Mouse (Mus musculus): ENCODE results near the gene Arhgap24. TPM values are rescaled to one million over a fixed set of nuclear protein-coding genes. Genes with fewer than 3 reads are reported as not detected.

Arhgap24 gene
- polyA plus RNA-seq, 1 experiment from 2014 or later = 25.4 TPM

DNA sequence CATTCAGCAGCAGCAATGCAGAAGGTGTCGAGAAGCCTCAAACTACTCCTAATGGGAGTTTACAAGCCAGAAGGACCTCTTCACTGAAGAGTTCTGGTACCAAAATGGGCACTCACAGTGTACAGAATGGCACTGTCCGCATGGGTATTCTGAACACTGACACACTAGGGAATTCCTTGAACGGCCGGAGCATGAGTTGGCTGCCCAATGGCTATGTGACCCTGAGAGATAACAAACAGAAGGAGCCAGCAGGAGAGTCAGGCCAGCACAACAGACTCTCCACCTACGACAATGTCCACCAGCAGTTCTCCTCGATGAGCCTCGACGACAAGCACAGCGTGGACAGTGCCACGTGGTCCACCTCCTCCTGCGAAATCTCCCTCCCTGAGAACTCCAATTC, 411.0 kb downstream of the Arhgap24 start:
- Histone ChIP-seq H3K9ac (ENCODE audit: low read depth, low read length) (no peak overlapping the region), H3K36me3 (ENCODE audit: control insufficient read depth, insufficient read depth, low read length) (peaks cover 18% of the 10 kb centered on the region), H3K4me2 (ENCODE audit: low read depth, low read length) (no peak overlapping the region), H3K27me3 (replicated peaks; ENCODE audit: control insufficient read depth, insufficient read depth, low read length) (no peaks in the 10 kb centered on the region), H3K9me3 (ENCODE audit: control insufficient read depth, low read length) (no peaks in the 10 kb centered on the region), H3K4me3 (ENCODE audit: low read depth, low read length) (no peak overlapping the region), H3K4me1 (ENCODE audit: control insufficient read depth, insufficient read depth, low read length) (no peaks in the 10 kb centered on the region), H3K27ac (replicated peaks; ENCODE audit: low read depth, low read length) (no peak overlapping the region)
- 95% methylated on average over 11 of the region's 11 CpGs for WGBS
- DNase-seq (ENCODE audit: low spot score) = no peak
- no peak for ATAC-seq (ENCODE audit: low read depth)

DNA sequence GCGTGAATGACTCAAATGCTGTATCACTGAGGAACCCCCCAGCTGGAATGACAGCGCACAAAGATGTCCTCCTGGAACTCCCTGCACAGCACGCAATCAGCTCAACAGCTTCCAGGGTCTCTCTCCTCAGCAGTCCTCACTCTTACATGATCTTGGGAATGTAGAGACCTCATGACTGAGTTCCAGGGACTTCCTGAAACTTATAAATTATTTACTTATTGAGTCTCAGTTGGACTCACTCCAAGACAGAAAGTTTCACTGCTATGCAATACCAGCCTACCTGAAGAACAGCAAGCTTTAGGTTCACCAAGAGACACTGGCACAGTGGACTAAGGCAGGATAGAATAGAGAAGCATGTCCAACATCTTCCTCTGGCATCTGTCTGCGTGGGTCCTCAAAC, 417.1 kb downstream of the Arhgap24 start:
- H3K27ac ChIP-seq (replicated peaks; ENCODE audit: low read depth, low read length) = no peak overlapping the region
- ATAC-seq (ENCODE audit: low read depth) (no peak), DNase-seq (ENCODE audit: low spot score) (no peak)
- no peak overlapping the region for H3K9ac ChIP-seq (ENCODE audit: low read depth, low read length)
- H3K9me3 ChIP-seq (ENCODE audit: control insufficient read depth, low read length) = no peaks in the 10 kb centered on the region
- H3K27me3 ChIP-seq (replicated peaks; ENCODE audit: control insufficient read depth, insufficient read depth, low read length) = no peaks in the 10 kb centered on the region
- H3K4me1 ChIP-seq (ENCODE audit: control insufficient read depth, insufficient read depth, low read length) = no peaks in the 10 kb centered on the region
- 87% methylated on average over 4 of the region's 4 CpGs for WGBS
- no peak overlapping the region for H3K4me3 ChIP-seq (ENCODE audit: low read depth, low read length)
- H3K36me3 ChIP-seq (ENCODE audit: control insufficient read depth, insufficient read depth, low read length) = peaks cover 26% of the 10 kb centered on the region
- no peak overlapping the region for H3K4me2 ChIP-seq (ENCODE audit: low read depth, low read length)

DNA sequence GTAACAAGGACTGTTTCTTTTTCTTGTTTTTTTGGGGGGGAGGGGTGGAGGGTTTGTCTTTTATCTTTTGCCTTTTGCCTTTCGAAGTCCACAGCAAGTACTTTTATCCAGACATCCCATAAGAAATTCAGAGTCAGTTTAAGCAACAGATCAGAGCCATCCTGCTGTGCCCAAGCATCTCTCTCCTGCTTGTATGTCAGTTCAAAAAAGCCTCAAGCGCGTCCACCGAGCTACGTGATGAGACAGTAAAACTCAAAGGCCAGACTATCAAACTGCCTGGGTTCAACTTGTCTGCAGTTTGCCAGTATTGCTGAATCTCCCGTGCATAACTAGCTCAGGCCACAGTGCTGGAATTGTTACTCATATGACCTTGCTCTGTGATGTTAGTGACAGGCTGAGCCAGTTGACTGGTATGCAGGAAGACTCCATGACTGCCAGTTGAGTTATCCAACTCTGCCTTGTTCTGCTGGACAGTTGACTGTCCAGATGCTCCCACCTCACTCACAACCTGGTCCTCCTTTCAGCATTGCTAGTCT, 418.6 kb downstream of the Arhgap24 start:
- Histone ChIP-seq H3K36me3 (ENCODE audit: control insufficient read depth, insufficient read depth, low read length) (peaks cover 26% of the 10 kb centered on the region), H3K4me3 (ENCODE audit: low read depth, low read length) (no peak overlapping the region), H3K4me1 (ENCODE audit: control insufficient read depth, insufficient read depth, low read length) (no peaks in the 10 kb centered on the region), H3K27me3 (replicated peaks; ENCODE audit: control insufficient read depth, insufficient read depth, low read length) (no peaks in the 10 kb centered on the region), H3K9ac (ENCODE audit: low read depth, low read length) (no peak overlapping the region), H3K4me2 (ENCODE audit: low read depth, low read length) (no peak overlapping the region), H3K27ac (replicated peaks; ENCODE audit: low read depth, low read length) (no peak overlapping the region), H3K9me3 (ENCODE audit: control insufficient read depth, low read length) (no peaks in the 10 kb centered on the region)
- DNase-seq (ENCODE audit: low spot score) = no peak
- no peak for ATAC-seq (ENCODE audit: low read depth)
- 68% methylated on average over 6 of the region's 6 CpGs for WGBS

DNA sequence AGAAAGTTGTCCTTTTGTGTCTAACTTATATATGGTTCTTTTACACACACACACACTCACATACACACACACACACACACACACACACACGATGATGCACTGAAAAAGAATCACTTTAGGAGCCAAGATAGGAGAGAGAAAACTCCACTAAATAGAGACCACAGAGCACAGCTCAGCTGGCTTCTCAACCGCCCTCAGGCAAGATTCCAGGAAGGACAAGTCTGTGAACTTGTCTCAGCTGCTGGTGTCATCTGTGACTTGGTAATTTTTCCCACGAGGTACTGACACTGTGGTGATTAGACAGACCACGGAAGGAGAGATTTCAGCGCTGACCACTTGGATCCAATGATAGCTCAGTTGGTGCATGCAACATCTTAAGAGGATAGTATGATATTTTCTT, 420.0 kb downstream of the Arhgap24 start:
- Histone ChIP-seq H3K4me1 (ENCODE audit: control insufficient read depth, insufficient read depth, low read length) (no peaks in the 10 kb centered on the region), H3K27me3 (replicated peaks; ENCODE audit: control insufficient read depth, insufficient read depth, low read length) (no peaks in the 10 kb centered on the region), H3K4me2 (ENCODE audit: low read depth, low read length) (no peak overlapping the region), H3K36me3 (ENCODE audit: control insufficient read depth, insufficient read depth, low read length) (peaks cover 26% of the 10 kb centered on the region), H3K4me3 (ENCODE audit: low read depth, low read length) (no peak overlapping the region), H3K27ac (replicated peaks; ENCODE audit: low read depth, low read length) (no peak overlapping the region), H3K9ac (ENCODE audit: low read depth, low read length) (no peak overlapping the region), H3K9me3 (ENCODE audit: control insufficient read depth, low read length) (no peaks in the 10 kb centered on the region)
- ATAC-seq (ENCODE audit: low read depth) = no peak
- peak; percentile 9 for DNase-seq (ENCODE audit: low spot score)
- WGBS = 66% methylated on average over 5 of the region's 5 CpGs

DNA sequence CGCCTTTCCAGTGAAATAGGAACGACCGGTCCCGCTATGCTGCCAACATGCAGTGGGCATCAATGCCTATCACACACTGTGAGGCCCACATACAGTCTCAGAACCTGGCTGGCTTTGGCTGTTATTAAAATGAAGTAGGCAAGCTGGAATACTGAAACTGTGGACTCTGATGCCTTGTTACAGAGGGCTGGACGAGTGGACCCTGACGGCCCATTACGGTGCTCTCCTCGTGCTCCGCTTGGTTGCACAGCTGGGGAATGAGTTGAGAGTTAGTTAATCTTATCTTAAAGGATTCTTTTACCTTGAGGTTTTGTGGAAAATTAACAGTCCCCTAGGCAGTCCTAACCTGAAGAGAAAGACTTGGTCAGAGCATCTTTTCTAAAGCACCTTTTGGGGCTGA, 422.3 kb downstream of the Arhgap24 start:
- ATAC-seq (ENCODE audit: low read depth) (no peak), DNase-seq (ENCODE audit: low spot score) (no peak)
- Histone ChIP-seq H3K27ac (replicated peaks; ENCODE audit: low read depth, low read length) (no peak overlapping the region), H3K4me2 (ENCODE audit: low read depth, low read length) (no peak overlapping the region), H3K36me3 (ENCODE audit: control insufficient read depth, insufficient read depth, low read length) (peaks cover 11% of the 10 kb centered on the region; the same call in 1 of the 2 replicates), H3K9ac (ENCODE audit: low read depth, low read length) (no peak overlapping the region), H3K9me3 (ENCODE audit: control insufficient read depth, low read length) (no peaks in the 10 kb centered on the region), H3K27me3 (replicated peaks; ENCODE audit: control insufficient read depth, insufficient read depth, low read length) (no peaks in the 10 kb centered on the region), H3K4me3 (ENCODE audit: low read depth, low read length) (no peak overlapping the region), H3K4me1 (ENCODE audit: control insufficient read depth, insufficient read depth, low read length) (no peaks in the 10 kb centered on the region)
- WGBS = 89% methylated on average over 9 of the region's 9 CpGs

DNA sequence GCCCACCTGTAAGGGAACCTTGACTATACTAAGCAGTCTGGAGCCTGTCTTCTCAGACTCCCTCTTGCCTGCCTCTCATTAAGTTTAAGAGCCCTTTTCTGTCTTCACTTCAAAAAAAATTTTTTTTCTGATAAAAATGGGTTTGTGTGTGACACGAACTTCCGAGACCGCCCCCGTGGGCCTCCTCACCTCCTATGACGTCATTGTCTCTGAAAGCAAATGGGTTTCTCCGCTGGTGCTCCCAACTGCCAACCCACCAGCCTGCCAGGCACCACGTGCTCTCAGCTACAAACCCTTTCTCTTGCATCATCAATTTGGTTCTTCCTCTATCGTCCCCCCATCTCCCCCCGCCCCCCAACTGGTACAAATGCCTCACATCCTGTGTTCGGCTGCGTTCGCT, 422.9 kb downstream of the Arhgap24 start:
- ATAC-seq (ENCODE audit: low read depth) (no peak), DNase-seq (ENCODE audit: low spot score) (no peak)
- H3K27ac ChIP-seq (replicated peaks; ENCODE audit: low read depth, low read length) = no peak overlapping the region
- no peak overlapping the region for H3K9ac ChIP-seq (ENCODE audit: low read depth, low read length)
- 84% methylated on average over 12 of the region's 12 CpGs for WGBS
- H3K36me3 ChIP-seq (ENCODE audit: control insufficient read depth, insufficient read depth, low read length) = peaks cover 8% of the 10 kb centered on the region; the same call in 1 of the 2 replicates
- H3K27me3 ChIP-seq (replicated peaks; ENCODE audit: control insufficient read depth, insufficient read depth, low read length) = no peaks in the 10 kb centered on the region
- H3K4me2 ChIP-seq (ENCODE audit: low read depth, low read length) = no peak overlapping the region
- no peak overlapping the region for H3K4me3 ChIP-seq (ENCODE audit: low read depth, low read length)
- no peaks in the 10 kb centered on the region for H3K9me3 ChIP-seq (ENCODE audit: control insufficient read depth, low read length)
- no peaks in the 10 kb centered on the region for H3K4me1 ChIP-seq (ENCODE audit: control insufficient read depth, insufficient read depth, low read length)

DNA sequence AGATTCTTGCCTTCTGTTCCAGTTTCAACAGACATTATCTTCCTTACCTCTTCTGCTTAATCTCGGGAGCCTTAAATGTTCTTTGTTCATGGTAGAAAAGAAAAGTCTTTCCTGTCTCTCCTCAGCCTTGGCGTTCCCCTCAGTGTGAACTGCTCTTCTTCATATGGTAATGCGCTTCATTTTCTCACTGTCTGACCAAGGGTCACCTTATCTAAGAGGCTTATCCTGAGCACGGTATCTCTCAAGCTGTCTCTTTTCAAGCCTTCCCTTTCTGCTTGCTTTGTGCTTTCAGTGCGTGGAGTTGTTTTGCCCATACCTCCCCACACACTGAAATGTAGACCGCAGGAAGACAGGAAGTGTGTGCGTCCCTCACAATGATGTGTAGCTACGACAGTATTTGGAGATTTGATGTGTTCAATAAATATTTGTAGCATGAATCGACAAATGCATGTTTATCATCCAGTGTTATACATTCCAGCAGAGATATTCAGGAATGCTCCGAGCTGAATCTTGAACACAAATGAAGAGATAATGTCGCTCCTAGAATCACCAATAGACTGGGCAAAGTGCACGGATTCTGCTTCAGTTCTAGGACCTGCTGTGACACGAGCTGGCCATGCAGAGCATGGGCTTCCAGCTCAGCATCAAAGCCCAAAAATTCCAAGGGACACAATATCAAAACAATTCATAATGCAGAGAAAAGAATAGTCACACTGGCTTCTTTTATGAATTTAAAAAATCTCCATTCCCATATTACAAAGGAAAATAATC, 424.4 kb downstream of the Arhgap24 start:
- 59% methylated on average over 13 of the region's 13 CpGs for WGBS
- no peak for ATAC-seq (ENCODE audit: low read depth)
- no peaks in the 10 kb centered on the region for H3K27me3 ChIP-seq (replicated peaks; ENCODE audit: control insufficient read depth, insufficient read depth, low read length)
- H3K27ac ChIP-seq (replicated peaks; ENCODE audit: low read depth, low read length) = no peak overlapping the region
- no peak for DNase-seq (ENCODE audit: low spot score)
- H3K4me2 ChIP-seq (ENCODE audit: low read depth, low read length) = no peak overlapping the region
- H3K4me1 ChIP-seq (ENCODE audit: control insufficient read depth, insufficient read depth, low read length) = no peaks in the 10 kb centered on the region
- H3K4me3 ChIP-seq (ENCODE audit: low read depth, low read length) = no peak overlapping the region
- H3K36me3 ChIP-seq (ENCODE audit: control insufficient read depth, insufficient read depth, low read length) = no peaks in the 10 kb centered on the region
- H3K9ac ChIP-seq (ENCODE audit: low read depth, low read length) = no peak overlapping the region
- H3K9me3 ChIP-seq (ENCODE audit: control insufficient read depth, low read length) = no peaks in the 10 kb centered on the region

DNA sequence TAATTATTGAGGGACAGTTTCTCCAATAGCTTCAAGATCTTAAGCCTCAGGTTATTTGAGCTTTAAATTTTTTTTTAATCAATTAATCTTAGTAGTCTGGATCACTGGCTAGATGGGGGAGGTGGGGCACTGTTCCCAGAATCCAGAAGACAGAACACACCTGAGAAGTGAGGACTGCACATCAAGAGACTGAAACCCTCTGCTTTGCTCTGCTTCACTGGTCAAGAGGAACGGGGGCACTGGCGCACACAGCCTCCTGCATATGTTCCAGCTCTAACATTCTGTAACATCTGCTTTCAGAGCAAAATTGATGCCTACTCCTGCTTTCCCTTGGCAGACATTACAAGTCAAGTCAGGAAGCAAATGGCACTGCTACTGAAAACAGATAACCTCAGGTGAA, 439.0 kb downstream of the Arhgap24 start:
- 83% methylated on average over 2 of the region's 2 CpGs for WGBS
- Histone ChIP-seq H3K4me3 (ENCODE audit: low read depth, low read length) (no peak overlapping the region), H3K27ac (replicated peaks; ENCODE audit: low read depth, low read length) (no peak overlapping the region), H3K9me3 (ENCODE audit: control insufficient read depth, low read length) (no peaks in the 10 kb centered on the region), H3K9ac (ENCODE audit: low read depth, low read length) (no peak overlapping the region), H3K4me2 (ENCODE audit: low read depth, low read length) (no peak overlapping the region), H3K27me3 (replicated peaks; ENCODE audit: control insufficient read depth, insufficient read depth, low read length) (no peaks in the 10 kb centered on the region), H3K4me1 (ENCODE audit: control insufficient read depth, insufficient read depth, low read length) (no peaks in the 10 kb centered on the region), H3K36me3 (ENCODE audit: control insufficient read depth, insufficient read depth, low read length) (no peaks in the 10 kb centered on the region)
- no peak for ATAC-seq (ENCODE audit: low read depth)
- no peak for DNase-seq (ENCODE audit: low spot score)

DNA sequence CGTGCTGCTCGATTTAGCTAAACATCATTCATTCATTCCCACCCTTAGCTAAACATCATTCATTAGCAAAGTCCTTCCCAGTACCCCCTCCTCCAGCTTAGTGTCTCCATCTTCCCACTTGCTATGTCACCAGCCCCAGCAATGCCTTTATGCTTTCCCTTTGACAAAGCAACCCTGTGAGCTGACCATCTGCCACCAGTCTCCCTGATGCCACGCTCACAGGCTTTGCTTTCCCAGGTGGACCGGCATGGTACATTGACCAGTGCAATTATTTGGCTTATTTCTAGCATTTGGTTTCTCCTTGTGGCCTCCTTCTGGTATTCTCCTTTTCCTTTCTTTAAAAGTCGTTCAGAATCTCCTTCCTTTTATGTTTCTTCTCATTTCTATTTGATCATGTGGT, 445.6 kb downstream of the Arhgap24 start:
- Histone ChIP-seq H3K9me3 (ENCODE audit: control insufficient read depth, low read length) (no peaks in the 10 kb centered on the region), H3K27ac (replicated peaks; ENCODE audit: low read depth, low read length) (no peak overlapping the region), H3K4me2 (ENCODE audit: low read depth, low read length) (no peak overlapping the region), H3K4me3 (ENCODE audit: low read depth, low read length) (no peak overlapping the region), H3K36me3 (ENCODE audit: control insufficient read depth, insufficient read depth, low read length) (no peaks in the 10 kb centered on the region), H3K9ac (ENCODE audit: low read depth, low read length) (no peak overlapping the region), H3K27me3 (replicated peaks; ENCODE audit: control insufficient read depth, insufficient read depth, low read length) (no peaks in the 10 kb centered on the region), H3K4me1 (ENCODE audit: control insufficient read depth, insufficient read depth, low read length) (peaks cover 10% of the 10 kb centered on the region; the same call in 1 of the 2 replicates)
- 78% methylated on average over 5 of the region's 5 CpGs for WGBS
- ATAC-seq (ENCODE audit: low read depth) (no peak), DNase-seq (ENCODE audit: low spot score) (no peak)

Measured in embryonic facial prominence, embryonic 14.5 days (tissue).